Mouse (Mus musculus) cerebellum, adult 2 months (tissue): ENCODE data around the gene Gm17267. TPM values are rescaled to one million over a fixed set of nuclear protein-coding genes. Genes with fewer than 3 reads are reported as not detected.
"Not testable (repeated sequence)": the region's sequence is repeated elsewhere in the genome, so short reads cannot be mapped to it uniquely, and the experiment has no call there.

ENCODE experiments used
- DNase-seq, 2 experiments: peaks; one replicate each; pipeline ENCODE4 v3.0.0; 2021
- H3K27ac ChIP-seq: fragments of 200-500 bp; 2 replicates; pipeline ENCODE4 v1.5.1; 2012; ENCODE audit warnings: low read length, control low read depth, inconsistent platforms; ENCODE audit not compliant: insufficient read depth
- H3K27me3 ChIP-seq: fragments of 200-500 bp; 2 replicates; pipeline ENCODE4 v1.6.1; 2012; ENCODE audit warnings: inconsistent platforms, mild to moderate bottlenecking, low read length, moderate library complexity; ENCODE audit not compliant: control insufficient read depth, insufficient read depth
- H3K4me1 ChIP-seq: fragments of 200-500 bp; 2 replicates; pipeline ENCODE4 v1.6.1; 2011; ENCODE audit warnings: low read length; ENCODE audit not compliant: control insufficient read depth, insufficient read depth
- H3K4me3 ChIP-seq: fragments of 200-500 bp; replicated peaks from 2 replicates; pipeline ENCODE3; 2011; ENCODE audit warnings: mild to moderate bottlenecking, low read depth, low read length, control low read depth; ENCODE audit not compliant: insufficient read depth
- WGBS: fragments of 180-500 bp; shearing (Covaris S2); methylation state at CpG from one replicate; pipeline ENCODE4 v1.1.7; 2018; 5-methylcytosine and 5-hydroxymethylcytosine counted together
- polyA plus RNA-seq: library from polyadenylated mRNA; depleted of rRNA; stranded (reverse); fragments of >200 nt; gene quantifications from 2 replicates; pipeline ENCODE4 v1.2.3, GENCODE M21; 2012; rRNA removed

Gm17267 gene
- polyA plus RNA-seq, result not detected in 2 replicates

GRCm38 (mm10) chrX:126017257-126017656 is at the start of gene Gm17267:
Gene Gm17267, plus strand, starts transcription at chrX:126017557.
- H3K4me1 ChIP-seq, H3K4me3 ChIP-seq, DNase-seq, H3K27ac ChIP-seq, H3K27me3 ChIP-seq: not testable (repeated sequence)
- no CpG with 5 or more reads among the region's 4 CpGs for whole genome bisulfite sequencing
